Mouse (Mus musculus) embryonic stem cell, embryonic (primary cell): ENCODE data around the gene Tulp1.

Experiments used
- CTCF ChIA-PET, 4 experiments: fragments of 300-600 bp in 2 of 4; fragments of 350-600 bp in 2 of 4; sonication (Branson Sonifier 250); formaldehyde crosslinking; loops; one replicate each; lab custom pipeline; 2022; ENCODE audit warnings: inconsistent platforms in 2 of 4; lab: Charles Lee
- POLR2A ChIA-PET, 4 experiments: fragments of 300-600 bp in 2 of 4; fragments of 350-600 bp in 2 of 4; sonication (Branson Sonifier 250); formaldehyde crosslinking; loops; one replicate each; lab custom pipeline; 2022; ENCODE audit warnings: antibody characterized with exemption in 4 of 4, inconsistent platforms in 1 of 4; lab: Charles Lee

Tulp1 gene

DNA sequence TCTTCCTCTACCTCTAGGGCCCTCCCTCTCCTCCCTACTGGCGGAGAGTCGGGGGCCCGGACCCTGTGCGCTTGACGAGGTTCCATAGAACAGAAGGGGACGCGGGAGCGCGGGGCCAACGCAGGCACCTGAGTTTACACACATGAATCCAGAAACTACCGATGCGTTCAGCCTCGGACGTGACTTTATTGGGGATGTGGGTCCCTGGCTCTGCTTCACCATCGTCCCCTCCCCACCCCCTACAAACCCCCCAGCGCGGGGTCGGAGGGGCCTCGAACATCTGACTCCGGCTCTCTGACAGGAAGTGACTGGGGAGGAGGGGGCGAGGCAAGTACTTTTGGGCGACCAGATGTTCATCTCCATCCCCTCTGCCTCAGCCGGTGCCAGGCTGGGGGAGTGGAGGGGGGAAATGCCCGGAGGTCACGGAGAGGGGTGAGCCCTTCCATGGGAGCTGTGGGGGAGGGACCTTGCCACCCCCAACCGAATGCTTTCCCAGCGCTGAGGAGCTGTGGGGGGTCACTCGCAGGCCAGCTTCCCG lies 13.6 kb downstream of the Tulp1 start:
- ChIA-PET CTCF (interaction anchor here in 3 of 4 experiments (0.7 to 2.9 kb wide), 9 partner anchors 9 to 636 kb away, joined by 3 to 11 read pairs (median 5); partner anchors contain the start of gene Rpl10a (in 1 of the 3)), POLR2A (interaction anchor here (0.6 to 45.8 kb wide), 20 partner anchors 8 to 172 kb away, joined by 3 to 990 read pairs (median 4); partner anchors contain the start of genes Rpl10a (in 2 of the 4), Tulp1 (in 2 of the 4), Fance (in 1 of the 4) and Ppard (in 1 of the 4))

DNA sequence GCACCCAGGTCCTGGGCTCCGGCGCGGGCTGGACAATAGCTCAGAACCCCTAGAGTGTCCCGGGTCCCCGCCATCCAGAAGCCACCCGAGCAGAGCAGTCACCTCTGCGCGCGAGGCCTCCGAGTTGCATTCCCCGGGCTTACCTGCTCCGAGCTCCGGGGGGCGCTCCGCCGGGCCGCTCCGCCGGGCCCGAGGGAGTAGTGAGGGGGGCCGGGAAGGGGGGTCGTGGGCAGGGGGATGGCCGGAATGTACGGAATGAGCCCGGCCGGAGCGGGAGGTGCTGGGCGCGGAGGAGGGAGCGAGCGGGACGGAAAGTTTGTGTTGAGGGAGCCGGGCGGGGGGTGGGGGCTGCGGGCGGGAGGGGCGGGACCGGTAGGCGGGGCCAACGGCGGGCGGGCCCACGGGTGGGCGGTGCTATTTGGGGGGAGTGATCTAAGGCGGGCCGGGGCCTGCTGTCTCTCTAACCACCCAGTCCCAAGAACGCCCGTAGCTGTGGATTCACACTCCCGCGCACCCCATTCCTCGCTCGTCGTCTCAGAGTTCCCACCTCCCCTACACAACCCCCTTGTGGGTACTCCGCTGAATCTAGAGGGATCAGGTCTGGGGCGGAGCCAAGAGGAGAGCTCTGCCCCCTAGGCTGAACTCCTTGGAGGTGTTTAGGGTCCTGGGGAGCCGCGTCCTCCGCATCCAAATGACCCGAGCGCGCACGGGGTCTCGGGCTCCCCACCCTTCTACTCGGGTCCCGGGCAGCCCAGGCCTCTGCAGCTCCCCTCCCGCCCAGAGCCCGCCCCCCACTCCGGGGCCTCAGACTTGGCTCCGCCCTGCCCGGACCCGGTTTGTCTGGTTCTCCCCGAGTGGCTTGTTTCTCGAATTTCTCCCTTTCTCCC lies 14.3 kb downstream of the Tulp1 start, which contains the start of gene Tead3:
TSS of gene Tead3 (minus strand) at position 352 of the 887 bp plus-strand sequence.
- CTCF ChIA-PET = interaction anchor here (0.5 to 2.9 kb wide), 27 partner anchors 10 to 637 kb away, joined by 3 to 11 read pairs (median 4); partner anchors contain the start of genes Def6 (in 1 of the 4) and Rpl10a (in 1 of the 4)
- POLR2A ChIA-PET = interaction anchor here (0.5 to 45.8 kb wide), 31 partner anchors 9 to 688 kb away, joined by 3 to 990 read pairs (median 4); partner anchors contain the start of genes Rpl10a (in 2 of the 4), Tulp1 (in 2 of the 4), Fance (in 1 of the 4) and Ppard (in 1 of the 4)

GRCm38 (mm10) chr17:28349901-28350465 lies 15.0 kb downstream of the Tulp1 start:
- POLR2A ChIA-PET = interaction anchor here (0.5 to 45.8 kb wide), 26 partner anchors 8 to 689 kb away, joined by 3 to 990 read pairs (median 4); partner anchors contain the start of genes Rpl10a (in 2 of the 4), Tulp1 (in 2 of the 4), Fance (in 1 of the 4) and Zfp523 (in 1 of the 4)
- CTCF ChIA-PET = interaction anchor here (0.5 to 2.9 kb wide), 23 partner anchors 9 to 375 kb away, joined by 3 to 11 read pairs (median 4); partner anchors contain the start of gene Def6 (in 1 of the 4)

DNA sequence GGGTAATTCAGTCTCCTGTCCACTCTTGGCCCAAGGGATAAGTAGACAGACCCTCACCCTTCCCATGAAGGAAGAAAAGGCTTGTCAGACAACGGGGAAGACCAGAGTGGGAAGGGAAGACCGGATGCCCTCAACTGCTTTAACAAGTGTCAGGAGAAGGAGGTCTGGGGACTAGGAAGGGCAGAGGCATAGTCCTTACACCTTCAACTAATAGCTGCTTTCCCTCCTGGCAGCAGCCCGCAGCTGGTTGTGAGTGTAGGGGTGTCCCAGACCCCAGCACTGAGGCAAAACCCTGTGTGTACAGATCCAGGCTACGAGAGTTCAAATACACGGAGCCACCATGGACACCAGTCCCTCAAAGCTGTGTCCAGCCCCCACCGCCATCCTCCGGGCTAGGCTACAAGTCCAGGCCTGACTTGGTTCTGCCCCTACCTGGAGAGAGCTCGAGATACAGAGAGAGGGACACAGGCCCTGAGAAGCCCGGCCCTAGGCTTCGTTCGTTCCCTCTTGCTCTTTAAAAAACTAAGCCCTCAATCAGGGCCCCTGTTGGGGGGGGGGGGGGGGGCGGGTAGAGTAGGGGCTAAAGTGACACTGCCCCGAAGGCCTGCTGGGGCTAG lies 15.7 kb downstream of the Tulp1 start:
- ChIA-PET POLR2A (interaction anchor here (0.6 to 45.8 kb wide), 18 partner anchors 8 to 200 kb away, joined by 3 to 990 read pairs (median 8); partner anchors contain the start of genes Rpl10a (in 2 of the 4), Fance (in 1 of the 4), Tulp1 (in 1 of the 4) and Zfp523 (in 1 of the 4)), CTCF (interaction anchor here in 3 of 4 experiments (0.5 to 2.9 kb wide), 11 partner anchors 8 to 176 kb away, joined by 3 to 11 read pairs (median 4); no protein-coding TSS in a partner anchor)

DNA sequence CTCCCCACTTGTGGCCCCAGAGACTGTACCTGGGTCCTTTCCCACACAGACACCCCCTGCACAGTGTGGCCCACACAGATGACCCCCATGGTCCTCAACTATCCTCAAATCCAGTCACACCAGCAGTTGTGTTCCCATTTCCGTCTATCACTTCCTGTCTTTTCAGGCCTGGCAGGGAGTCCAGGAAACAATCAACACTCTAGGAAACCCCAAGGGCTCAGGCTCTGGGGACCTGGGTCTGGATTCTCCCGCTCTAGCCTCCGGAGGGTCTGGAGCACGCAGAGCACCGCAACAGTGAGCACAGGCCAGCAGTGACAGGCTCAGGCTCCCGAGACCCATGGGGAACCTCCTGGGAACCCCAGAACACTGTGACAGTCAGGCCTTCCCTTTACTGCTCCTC lies 16.8 kb downstream of the Tulp1 start:
- POLR2A ChIA-PET = interaction anchor here (0.7 to 45.8 kb wide), 9 partner anchors 10 to 181 kb away, joined by 3 to 990 read pairs (median 8); partner anchors contain the start of genes Rpl10a (in 2 of the 4) and Fance (in 1 of the 4)
- CTCF ChIA-PET = interaction anchor here in 2 of 4 experiments (0.6 to 2.9 kb wide), 4 partner anchors 10 to 127 kb away, joined by 3 to 11 read pairs (median 7); no protein-coding TSS in a partner anchor

DNA sequence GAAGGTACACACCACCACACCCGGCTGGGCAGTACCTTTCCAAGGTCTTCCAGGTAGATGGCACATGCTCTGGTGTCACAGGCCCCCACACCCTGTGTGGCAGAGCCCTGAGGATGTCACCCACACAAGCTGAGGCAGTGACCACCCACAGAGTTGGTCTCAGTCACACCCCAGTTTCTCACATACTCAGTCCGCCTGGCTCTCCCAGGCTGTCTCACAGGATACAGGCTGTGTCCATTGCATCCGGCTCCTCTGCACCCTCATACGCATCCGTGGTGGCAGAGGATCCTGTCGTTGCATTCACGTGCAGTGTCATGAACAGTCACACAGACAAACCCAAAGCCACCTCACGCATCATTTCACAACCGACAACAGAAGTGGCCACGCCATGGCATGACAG lies 17.7 kb downstream of the Tulp1 start:
- CTCF ChIA-PET = no interaction called here
- POLR2A ChIA-PET = interaction anchor here in 3 of 4 experiments (0.6 to 45.8 kb wide), 3 partner anchors 15 to 23 kb away, joined by 3 to 990 read pairs (median 3); partner anchors contain the start of genes Fance (in 1 of the 3) and Rpl10a (in 1 of the 3)

DNA sequence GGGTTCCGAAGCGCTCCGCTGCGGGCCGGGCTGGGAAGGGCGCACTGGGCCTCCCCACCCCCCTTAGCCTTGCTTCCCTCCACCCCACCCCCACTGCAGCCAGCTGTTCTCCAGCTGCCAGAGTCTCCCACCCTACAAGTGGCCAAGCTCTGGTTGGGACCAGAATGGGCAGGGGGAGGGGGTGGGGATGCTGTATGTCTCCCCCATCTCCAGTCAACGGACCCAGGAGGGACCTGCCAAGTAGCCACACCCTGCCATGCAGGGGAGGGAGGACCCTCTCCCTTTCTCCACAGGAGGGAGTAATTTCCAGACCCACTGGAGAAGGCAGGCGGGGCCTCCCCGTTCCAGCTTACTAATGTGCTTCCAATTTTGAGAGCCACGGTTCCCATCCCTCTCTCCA lies 19.1 kb downstream of the Tulp1 start:
- POLR2A ChIA-PET = interaction anchor here (0.6 to 45.8 kb wide), 14 partner anchors 10 to 260 kb away, joined by 3 to 990 read pairs (median 6); partner anchors contain the start of genes Rpl10a (in 2 of the 4) and Fance (in 1 of the 4)

GRCm38 (mm10) chr17:28345271-28345721 lies 19.7 kb downstream of the Tulp1 start:
- ChIA-PET CTCF (interaction anchor here (0.5 to 2.1 kb wide), 11 partner anchors 13 to 1350 kb away, joined by 3 to 18 read pairs (median 4); partner anchors contain the start of gene Fance (in 1 of the 4)), POLR2A (interaction anchor here (0.6 to 45.8 kb wide), 14 partner anchors 11 to 163 kb away, joined by 3 to 990 read pairs (median 6); partner anchors contain the start of genes Fance (in 2 of the 4) and Rpl10a (in 2 of the 4))

More for the DNA sequence above, 19.1 kb downstream of the Tulp1 start:
- CTCF ChIA-PET = interaction anchor here (0.5 to 2.1 kb wide), 10 partner anchors 13 to 1350 kb away, joined by 3 to 12 read pairs (median 4); no protein-coding TSS in a partner anchor

DNA sequence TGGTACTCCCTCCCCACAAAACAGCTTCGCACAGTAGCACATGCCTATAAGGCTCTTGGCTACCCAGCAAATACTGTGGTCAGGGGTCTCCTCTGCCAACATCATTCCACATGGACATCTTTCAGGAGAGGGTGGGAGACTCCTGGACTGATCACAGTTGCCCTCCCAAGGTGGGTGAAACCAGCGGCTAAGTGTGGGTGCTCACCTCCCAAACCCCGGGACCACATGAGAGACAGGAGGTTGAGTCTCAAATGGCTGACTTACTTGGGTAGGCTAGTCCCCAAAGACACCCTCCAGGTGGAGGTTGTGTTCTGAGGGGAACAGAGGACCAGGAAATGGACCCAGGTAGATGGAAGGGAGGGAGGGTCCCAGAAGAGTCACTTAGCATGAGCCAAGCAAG lies 20.4 kb downstream of the Tulp1 start:
- ChIA-PET CTCF (interaction anchor here in 3 of 4 experiments (0.6 to 2.1 kb wide), 8 partner anchors 13 to 48 kb away, joined by 3 to 12 read pairs (median 4); partner anchors contain the start of gene Fance (in 1 of the 3)), POLR2A (interaction anchor here (1.0 to 45.8 kb wide), 10 partner anchors 11 to 144 kb away, joined by 3 to 990 read pairs (median 6); partner anchors contain the start of genes Fance (in 2 of the 4) and Rpl10a (in 2 of the 4))

GRCm38 (mm10) chr17:28344050-28344607 lies 20.9 kb downstream of the Tulp1 start:
- ChIA-PET POLR2A (interaction anchor here (1.0 to 45.8 kb wide), 6 partner anchors 12 to 31 kb away, joined by 3 to 990 read pairs (median 8); partner anchors contain the start of genes Fance (in 2 of the 4) and Rpl10a (in 1 of the 4)), CTCF (interaction anchor here in 3 of 4 experiments (0.6 to 0.9 kb wide), 4 partner anchors 22 to 262 kb away, joined by 3 to 4 read pairs (median 4); no protein-coding TSS in a partner anchor)

GRCm38 (mm10) chr17:28341091-28341490 lies 23.9 kb downstream of the Tulp1 start:
- ChIA-PET POLR2A (interaction anchor here in 3 of 4 experiments (0.7 to 45.8 kb wide), 10 partner anchors 9 to 184 kb away, joined by 3 to 990 read pairs (median 6); partner anchors contain the start of genes Tead3 (in 2 of the 3), Fance (in 1 of the 3) and Rpl10a (in 1 of the 3)), CTCF (interaction anchor here in 3 of 4 experiments (0.6 to 3.0 kb wide), 3 partner anchors 9 to 48 kb away, joined by 3 to 8 read pairs (median 7); partner anchors contain the start of gene Tead3 (in 1 of the 3))

DNA sequence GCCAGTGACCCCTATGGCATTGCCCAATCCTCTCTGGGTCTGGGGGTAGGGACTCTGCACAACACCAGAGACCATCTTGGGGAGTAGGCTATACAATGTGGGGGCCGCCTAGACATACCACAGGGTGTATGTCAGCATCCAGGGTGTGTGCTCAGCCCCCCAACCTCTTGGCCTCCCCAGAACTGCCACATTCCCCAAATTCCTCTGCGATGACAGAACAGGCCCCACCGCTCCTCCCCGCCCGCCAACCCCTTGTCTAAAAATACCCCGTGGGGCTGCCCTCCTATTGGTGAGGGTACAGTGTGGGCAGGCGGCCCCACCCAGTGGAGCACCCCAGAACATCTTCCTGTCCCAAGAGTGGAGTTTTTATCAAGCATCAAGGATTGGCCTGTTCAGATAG lies 24.4 kb downstream of the Tulp1 start:
- ChIA-PET POLR2A (interaction anchor here in 3 of 4 experiments (0.7 to 45.8 kb wide), 7 partner anchors 9 to 142 kb away, joined by 3 to 990 read pairs (median 9); partner anchors contain the start of genes Rpl10a (in 2 of the 3), Fance (in 1 of the 3) and Tead3 (in 1 of the 3)), CTCF (interaction anchor here in 1 of 4 experiments (3.0 kb wide), 1 partner anchor 9 kb away, joined by 8 read pairs; the partner anchor contains the start of gene Tead3)

DNA sequence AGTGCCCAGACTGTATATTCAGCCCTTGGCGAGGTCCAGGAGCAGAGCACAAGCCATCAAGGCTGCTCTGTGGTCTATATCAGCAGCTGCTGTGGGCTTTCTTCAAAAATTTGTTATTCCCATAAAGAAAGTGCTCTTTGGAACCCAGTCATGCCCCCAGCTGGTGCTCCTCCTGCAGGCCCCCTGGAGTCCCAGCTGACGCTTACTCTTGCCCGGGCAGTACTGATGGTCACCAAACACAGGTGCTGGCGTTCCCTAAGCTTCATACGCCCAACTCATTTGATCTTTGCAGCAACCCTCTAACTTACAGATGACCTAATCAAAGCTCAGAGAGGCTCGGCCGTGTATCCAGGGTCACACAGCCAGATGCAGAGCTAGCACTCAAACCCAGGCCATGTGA lies 27.5 kb downstream of the Tulp1 start:
- CTCF ChIA-PET = interaction anchor here (0.6 to 2.1 kb wide), 16 partner anchors 12 to 1047 kb away, joined by 3 to 12 read pairs (median 5); partner anchors contain the start of genes Fance (in 1 of the 4) and Tead3 (in 1 of the 4)
- POLR2A ChIA-PET = interaction anchor here in 3 of 4 experiments (0.6 to 45.8 kb wide), 11 partner anchors 6 to 786 kb away, joined by 3 to 990 read pairs (median 4); partner anchors contain the start of genes Rpl10a (in 2 of the 3), Fance (in 1 of the 3), Tead3 (in 1 of the 3) and Tulp1 (in 1 of the 3)

DNA sequence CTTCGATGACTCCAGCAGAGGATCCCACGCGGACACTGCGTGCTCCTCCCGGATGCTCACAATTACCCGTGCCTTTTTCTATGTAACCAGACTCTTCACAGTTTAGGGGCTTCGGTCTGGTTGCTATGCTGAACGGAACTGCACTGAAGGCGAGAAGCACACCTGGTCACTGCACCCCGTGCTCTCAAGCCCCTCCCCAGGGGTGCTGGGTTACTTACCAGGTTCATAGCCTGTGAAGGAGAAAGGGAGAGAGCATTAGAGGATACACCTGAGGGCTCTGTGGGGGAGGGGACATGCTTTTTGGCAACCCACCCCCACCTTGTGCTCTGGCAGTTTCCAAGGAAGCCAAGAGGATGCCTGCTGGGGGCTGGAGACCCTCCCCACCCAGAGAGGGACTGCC lies 29.8 kb downstream of the Tulp1 start:
- CTCF ChIA-PET = interaction anchor here in 1 of 4 experiments (0.7 kb wide), 1 partner anchor 177 kb away, joined by 3 read pairs; no protein-coding TSS in a partner anchor

More for the DNA sequence above, 29.8 kb downstream of the Tulp1 start:
- POLR2A ChIA-PET = interaction anchor here in 3 of 4 experiments (0.8 to 45.8 kb wide), 5 partner anchors 8 to 18 kb away, joined by 3 to 990 read pairs (median 4); partner anchors contain the start of genes Tead3 (in 2 of the 3), Fance (in 1 of the 3), Rpl10a (in 1 of the 3) and Tulp1 (in 1 of the 3)
